Mouse (Mus musculus) kidney, adult 2 months (tissue): ENCODE results near the gene Arhgap45.

Experiments used
- CTCF ChIP-seq: fragments of 200-500 bp; conservative IDR thresholded peaks from 2 replicates; pipeline ENCODE4 v1.5.1; 2011; ENCODE audit warnings: low read depth, mild to moderate bottlenecking, control low read depth, low read length, moderate library complexity, mixed read lengths; ENCODE audit not compliant: insufficient read depth, insufficient read length
- POLR2A ChIP-seq: fragments of 200-500 bp; IDR thresholded peaks from one replicate; pipeline ENCODE4 v1.6.1; 2011; ENCODE audit warnings: low read depth, low read length, control low read depth

DNA sequence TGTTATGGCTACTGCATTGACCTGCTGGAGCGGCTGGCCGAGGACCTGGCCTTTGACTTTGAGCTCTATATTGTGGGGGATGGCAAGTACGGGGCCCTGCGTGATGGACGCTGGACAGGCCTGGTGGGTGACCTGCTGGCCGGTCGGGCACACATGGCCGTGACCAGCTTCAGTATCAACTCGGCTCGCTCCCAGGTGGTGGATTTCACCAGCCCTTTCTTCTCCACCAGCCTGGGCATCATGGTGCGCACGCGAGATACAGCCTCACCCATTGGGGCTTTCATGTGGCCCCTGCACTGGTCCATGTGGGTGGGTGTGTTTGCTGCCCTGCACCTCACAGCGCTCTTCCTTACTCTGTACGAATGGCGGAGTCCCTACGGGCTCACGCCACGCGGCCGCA is 42.4 kb upstream of the Arhgap45 start:
- TF ChIP-seq POLR2A, result no peak
- TF ChIP-seq CTCF, result no peak
